Mouse (Mus musculus): Measurements from ENCODE around the gene Reln.

Reln gene

GRCm38 (mm10) chr5:21987711-21988110, 356.8 kb downstream of the Reln start:
- DNase-seq, result no peak

DNA sequence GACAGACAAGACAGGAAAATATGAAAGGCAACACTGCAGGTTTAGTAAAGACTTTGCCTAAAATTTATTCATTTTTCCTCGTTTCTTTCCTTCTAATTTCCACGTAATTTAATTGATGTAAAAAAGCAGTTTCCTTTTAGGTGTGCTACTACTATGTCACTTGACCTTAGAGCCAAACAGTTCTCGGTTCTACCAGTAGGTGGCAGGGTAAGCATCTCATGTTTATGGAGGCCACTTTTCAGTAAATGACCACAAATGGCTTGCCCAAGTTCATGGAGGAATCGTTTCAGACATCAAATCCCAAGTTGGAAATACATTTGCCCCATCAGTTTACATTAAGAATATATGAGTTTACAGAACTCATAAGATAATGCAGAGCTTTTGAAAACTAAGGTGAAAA, 358.2 kb downstream of the Reln start:
- DNase-seq, result peak; percentile 65

GRCm38 (mm10) chr5:21983021-21983667, 361.4 kb downstream of the Reln start:
- DNase-seq, result no peak

- no peak for DNase-seq
Observed at GRCm38 (mm10) chr5:21981216-21981615, 363.3 kb downstream of the Reln start.

DNA sequence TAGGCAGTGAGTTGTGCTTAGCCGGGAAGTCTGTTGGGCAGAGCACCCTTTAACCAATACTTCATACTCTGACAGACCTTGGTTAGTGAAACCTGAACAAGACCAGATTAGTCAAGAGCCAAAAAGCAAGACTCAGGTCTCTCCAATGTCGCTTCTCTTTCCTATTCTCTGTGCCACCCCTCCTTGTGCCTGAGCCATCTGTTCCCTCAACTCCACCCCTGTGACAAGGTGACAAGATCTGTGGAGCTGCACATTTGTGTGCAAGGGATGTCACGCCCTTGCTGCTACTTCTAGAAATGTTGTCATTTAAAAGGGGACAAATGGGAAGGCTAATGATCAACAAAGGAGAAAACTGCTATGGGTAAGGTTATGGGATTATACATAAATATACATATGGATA, 364.0 kb downstream of the Reln start:
- no peak for DNase-seq

DNA sequence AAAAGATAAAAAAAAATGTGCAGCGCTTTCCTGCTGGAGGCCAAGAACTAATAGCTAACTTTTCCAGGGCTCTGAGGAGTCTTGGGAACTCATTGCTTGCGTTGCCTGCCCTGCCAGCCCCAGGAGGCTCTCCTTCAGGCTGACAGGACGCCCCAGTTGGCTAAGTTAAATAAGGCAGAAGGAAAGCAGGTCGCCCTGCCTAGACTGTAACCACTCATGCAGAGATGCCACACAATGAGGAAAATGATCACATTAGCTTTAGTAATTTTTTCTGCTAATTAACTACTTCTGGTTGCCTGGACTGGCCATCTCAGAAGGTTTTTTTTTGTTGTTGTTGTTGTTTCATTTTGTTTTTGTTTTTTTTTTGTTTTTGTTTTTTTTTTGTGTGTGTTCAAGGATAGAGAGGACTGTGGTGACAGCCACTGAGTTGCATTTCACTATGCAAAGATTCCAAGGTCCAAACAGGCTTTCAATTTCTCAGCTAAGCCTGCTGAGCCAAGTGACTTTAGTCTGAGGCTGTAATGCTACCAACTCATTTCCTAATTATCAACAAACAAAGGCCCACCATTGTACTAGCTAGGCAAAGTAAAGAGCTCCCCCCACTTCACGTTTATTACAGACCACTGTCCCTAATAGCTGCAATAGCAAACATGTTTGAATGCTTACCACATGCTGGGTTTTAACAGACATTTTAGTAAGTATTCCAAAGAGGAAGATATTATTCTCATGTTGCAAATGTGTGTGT, 371.1 kb downstream of the Reln start:
- DNase-seq, result peak; percentile 86

DNA sequence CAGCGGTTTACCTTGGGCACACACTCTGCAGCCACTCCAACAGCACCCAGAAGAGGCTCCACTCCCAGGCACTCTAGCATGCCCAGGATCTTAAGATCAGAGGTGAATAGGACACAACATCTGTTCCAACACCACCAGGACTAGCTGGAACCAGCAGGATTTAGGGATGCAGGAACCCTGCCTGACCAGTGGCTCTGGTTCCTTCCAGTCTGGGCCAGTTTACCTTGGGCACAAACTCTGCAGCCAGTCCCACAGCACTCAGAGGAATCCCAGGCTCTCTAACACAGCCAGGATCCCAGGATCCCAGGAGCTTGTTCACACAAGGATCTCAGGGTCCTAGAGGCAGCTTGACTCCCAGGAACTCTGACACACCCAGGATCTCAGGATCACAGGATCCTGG, 382.7 kb downstream of the Reln start:
- DNase-seq, result no peak

- no peak for DNase-seq
Observed at GRCm38 (mm10) chr5:21960151-21960550, 384.4 kb downstream of the Reln start.

- DNase-seq, result peak; percentile 67
Observed at GRCm38 (mm10) chr5:21957586-21957985, 386.9 kb downstream of the Reln start.

- DNase-seq, result no peak
Observed at GRCm38 (mm10) chr5:21957061-21957460, 387.4 kb downstream of the Reln start.

- DNase-seq, result no peak
Observed at GRCm38 (mm10) chr5:21949507-21949897, 395.0 kb downstream of the Reln start.

DNA sequence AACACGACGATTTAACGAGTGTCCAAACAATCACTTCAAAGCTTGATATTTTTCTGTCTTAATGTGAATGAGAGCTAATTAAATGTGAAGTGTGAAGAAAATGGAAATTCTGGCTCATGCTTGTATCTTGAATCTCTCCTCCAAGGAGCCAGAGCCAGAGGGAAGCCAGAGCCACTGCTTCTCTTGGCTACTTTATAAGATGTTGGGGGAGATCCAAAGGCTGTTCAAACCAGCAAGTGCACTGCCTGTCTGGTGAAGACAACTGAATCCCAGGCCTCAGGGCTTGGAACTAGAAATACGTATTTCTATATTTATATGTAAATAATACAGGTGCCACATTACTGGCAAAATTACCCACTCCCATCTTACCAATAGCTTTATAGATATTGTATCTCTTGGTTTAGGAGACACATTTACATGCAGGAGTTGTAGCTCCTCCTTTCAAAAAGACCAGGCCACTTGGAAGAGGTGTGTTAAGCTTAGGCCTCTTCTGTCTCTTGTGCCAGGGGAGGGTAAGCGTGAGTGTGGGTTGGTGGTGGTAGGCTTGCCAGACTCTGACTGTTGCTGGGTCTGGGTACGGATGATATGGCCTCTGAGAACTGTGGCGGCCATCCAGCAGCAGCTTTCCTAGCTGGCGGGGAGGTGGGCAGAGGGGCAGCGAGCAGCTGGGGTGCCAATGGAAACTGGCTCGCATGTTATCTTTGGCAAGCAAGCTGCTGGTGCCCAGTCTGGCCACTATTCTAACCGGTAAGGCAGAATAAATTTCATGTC, 395.6 kb downstream of the Reln start:
- DNase-seq, result peak; percentile 23

DNA sequence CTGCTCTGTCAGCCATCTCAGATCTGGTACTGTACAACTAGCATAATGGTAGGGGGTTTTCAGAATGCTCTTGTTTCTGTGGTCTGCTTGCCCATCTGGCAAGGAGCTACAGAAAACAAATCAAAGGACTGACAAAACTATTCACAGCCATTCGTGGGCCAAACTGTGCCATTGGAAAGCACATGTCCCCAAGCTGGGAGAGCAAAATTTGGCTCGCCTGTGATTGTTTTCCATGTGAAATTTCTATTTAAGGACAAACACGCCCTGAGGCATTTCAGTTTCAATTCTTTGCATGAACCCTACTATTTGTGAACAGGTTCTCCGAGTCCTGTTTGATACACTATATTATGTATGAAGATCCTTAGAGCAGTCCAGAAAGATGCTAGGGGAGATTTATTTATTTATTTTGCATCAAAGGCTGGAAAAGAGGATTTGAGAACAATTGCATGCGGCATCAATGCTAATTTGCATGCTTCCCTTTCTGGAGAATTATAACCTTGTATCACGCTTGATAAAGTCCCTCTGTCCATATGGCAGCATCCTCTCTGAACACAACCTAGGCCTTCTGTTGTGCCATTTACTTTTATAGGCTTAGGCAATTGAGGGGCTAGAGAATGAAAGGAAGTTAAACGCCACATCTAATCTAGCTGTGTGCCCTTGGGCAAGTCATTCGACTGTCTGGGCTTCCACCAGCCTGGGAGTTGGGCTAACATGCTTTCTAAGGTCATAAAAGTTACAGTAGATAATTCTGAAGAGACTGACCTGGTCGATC, 396.7 kb downstream of the Reln start:
- DNase-seq, result peak; percentile 22

- no peak for DNase-seq
Observed at GRCm38 (mm10) chr5:21944579-21944978, 399.9 kb downstream of the Reln start.

DNA sequence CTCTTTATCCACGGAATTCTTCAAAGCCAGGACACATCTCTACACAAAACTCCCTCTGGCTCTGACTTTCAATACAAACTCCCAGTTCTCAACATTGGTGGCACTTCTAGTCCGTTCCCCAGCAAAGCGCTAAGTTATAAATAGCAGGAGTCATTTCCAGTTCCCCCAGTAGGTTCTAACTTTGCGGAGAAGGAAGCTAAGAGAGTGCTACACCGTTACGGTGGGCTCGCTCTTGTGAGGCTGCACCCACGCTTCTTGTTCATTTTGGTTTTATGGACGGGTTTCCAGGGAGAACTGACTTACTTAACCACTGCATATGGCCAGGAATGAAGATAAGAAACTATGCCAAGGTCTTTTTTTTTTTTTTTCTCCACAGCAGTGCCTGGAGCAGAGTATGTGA, 405.1 kb downstream of the Reln start:
- no peak for DNase-seq

DNA sequence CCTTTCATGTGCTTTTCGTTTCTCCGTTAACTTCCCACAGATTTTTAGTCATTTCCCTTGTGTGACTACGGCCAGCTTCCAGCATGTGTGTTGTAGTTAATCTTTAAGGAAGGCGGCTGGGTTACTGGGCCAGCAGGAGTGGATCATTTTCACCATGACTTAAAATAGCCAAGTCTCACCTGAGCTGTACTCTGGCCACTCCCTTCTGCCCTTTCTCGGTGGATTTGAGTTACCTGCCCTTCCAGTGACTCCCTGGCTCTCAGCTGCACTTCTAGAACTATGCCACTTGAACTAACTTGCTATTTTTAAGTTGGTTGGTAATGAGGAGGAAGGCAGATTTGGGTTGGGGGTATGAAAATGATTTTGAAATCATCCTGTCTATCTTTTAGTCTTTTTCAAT, 406.4 kb downstream of the Reln start:
- no peak for DNase-seq

DNA sequence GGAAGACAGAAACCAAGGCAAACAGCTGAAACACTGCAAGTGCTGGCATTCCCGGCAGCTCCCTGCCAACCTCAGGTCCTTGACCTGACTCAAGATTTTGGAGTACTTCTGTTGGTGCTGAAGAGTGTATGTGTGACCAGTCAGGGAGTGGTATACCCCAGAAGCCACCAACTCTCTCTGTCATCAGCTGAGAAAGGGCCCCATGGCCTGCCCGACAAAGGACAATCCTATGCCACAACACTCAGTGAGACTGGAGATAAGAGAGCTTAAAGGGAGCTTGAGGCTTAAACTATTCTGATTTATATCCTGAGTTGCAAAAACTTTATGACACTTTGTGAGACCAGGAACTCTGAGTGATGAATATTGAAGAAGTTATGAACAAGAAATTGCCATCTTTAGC, 407.9 kb downstream of the Reln start:
- DNase-seq, result no peak

- DNase-seq, result no peak
Observed at GRCm38 (mm10) chr5:21936096-21936495, 408.4 kb downstream of the Reln start.

DNA sequence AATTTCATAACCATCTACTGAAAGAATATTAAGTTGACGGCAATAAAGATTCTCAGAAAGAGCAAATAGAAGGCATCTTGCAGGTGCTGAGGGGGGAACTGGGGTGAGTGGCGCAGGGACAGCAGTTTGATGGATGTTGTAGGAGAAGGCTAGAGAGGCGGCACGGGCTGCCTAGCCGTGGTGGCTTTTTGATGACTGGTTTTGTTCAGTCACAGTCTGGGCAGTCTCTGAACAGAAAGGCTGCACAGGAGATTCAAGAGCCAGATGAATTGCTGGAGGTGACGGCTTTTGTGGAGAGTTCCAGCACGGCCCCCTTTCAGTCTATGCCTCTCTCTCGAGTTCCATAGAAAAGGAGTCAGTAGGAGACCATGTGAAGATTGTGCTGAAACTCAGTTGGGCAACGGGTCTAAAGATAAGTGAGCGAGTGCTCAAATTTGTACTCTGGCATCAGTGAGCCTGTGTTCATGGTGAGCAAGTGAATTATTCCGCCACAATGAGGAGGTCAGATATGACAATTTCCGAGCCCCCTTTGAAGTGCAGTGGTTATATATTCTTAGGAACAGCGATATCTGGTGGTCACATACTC, 409.6 kb downstream of the Reln start:
- DNase-seq, result no peak

DNA sequence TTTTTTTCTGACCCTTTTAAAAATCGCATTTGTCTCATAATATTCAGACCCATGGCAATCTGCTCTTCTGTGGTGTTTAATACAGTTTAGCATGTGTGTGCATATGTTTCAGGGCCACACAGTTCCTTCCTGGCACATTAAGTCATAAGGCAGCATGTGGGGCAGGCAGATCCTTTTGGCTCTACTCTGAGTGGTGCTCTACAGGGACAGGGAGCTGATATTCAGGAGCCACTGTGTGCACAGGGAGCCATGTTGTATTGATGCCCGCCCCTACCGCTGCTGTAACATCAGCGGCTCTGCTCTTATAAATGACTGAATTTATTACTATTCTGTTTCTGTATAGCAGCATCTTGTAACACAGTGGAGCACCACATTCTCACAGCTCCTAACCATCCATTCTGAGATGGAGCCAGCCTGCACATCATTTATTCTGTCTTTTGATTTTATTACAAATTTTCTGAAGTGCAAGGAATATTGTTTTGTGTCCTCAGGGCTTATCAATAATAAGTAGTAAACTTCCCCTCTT, 410.3 kb downstream of the Reln start:
- no peak for DNase-seq

DNA sequence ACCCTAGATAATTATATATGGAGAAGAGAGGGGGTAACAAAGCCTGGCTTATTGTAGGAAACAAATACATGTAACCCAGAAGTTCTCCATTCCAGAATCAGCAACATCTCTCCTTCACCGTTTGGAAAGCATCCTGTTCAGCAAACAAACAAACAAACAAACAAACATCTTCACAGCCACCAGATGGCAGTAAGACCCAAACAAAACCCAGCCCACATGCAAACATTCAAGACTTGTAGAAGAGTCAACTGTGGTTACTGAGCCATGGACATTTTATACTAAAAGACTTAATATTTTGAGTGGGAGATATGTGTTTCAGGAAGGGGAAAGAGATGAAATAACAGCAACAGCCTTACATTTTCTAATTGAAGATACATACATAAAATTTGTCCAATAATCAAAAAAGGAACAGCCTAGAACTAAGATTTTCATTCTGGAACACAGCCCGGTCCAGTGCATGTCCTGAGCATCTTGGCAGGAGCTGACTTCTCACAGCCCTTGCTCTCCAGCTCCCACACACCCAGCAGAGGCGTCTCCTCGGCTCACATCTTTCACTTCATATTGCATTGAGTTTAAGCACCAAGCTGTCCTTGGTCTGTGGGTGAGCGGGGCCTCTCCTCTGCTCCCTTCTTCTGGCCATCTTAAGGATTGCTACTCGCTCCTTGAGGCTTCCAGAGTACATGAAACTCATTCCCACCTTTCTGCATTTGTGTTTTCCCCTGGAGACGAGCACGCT, 411.0 kb downstream of the Reln start:
- peak; percentile 72 for DNase-seq

DNA sequence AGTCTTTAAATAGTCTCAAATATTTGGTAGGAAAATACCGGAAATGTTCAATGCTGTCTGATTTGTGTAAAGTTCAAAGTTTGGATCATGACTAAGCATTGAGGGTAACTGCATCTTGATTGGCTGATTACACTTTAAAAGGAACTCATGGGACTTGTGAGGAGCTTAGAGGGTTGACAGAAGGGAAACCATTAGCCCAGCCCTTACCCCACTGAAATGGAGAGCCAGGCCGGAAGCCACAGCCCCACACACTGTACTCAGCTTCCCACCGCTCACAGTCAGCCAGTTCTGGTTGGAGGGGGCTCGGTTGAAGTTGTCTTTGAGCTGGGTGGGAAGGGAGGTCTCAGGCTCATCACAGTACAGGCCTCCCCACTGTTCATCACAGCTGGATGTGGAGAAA, 413.4 kb downstream of the Reln start:
- DNase-seq, result no peak
